Mouse (Mus musculus): ENCODE measurements at regions not wholly inside any gene's neighbourhood (a gene's known extent, or its start where the extent isn't known, plus 50 kb on each side); places are given as distances from the start of the nearest gene placed in this dataset.

- H3K27ac ChIP-seq (ENCODE audit: low read depth, low read length), result no peak overlapping the region
- no peaks in the 10 kb centered on the region for H3K36me3 ChIP-seq (ENCODE audit: control insufficient read depth, insufficient read depth, low read length)
- H3K4me2 ChIP-seq, result no peak overlapping the region
- H3K9me3 ChIP-seq (replicated peaks; ENCODE audit: control insufficient read depth, low read length), result no peaks in the 10 kb centered on the region
- 59% methylated on average over 8 of the region's 8 CpGs for WGBS (ENCODE audit: insufficient replicate concordance)
- no peaks in the 10 kb centered on the region for H3K27me3 ChIP-seq (ENCODE audit: control insufficient read depth, insufficient read depth, low read length)
- H3K9ac ChIP-seq (ENCODE audit: low read depth, low read length), result no peak overlapping the region
- H3K4me3 ChIP-seq (ENCODE audit: low read depth, low read length), result no peak overlapping the region
- no peaks in the 10 kb centered on the region for H3K4me1 ChIP-seq (ENCODE audit: control insufficient read depth, insufficient read depth, low read length)
- ATAC-seq (replicated peaks; ENCODE audit: insufficient number of reproducible peaks, low FRiP score, low TSS enrichment), result no peak
These were observed 161.7 kb downstream of the Fam43a start for GRCm38 (mm10) chr16:30761201-30761710.

- H3K27ac ChIP-seq (ENCODE audit: low read depth, low read length), result no peak overlapping the region
- no peak overlapping the region for H3K4me3 ChIP-seq (ENCODE audit: low read depth, low read length)
- no peaks in the 10 kb centered on the region for H3K4me1 ChIP-seq (ENCODE audit: control insufficient read depth, insufficient read depth, low read length)
- no peaks in the 10 kb centered on the region for H3K27me3 ChIP-seq (ENCODE audit: control insufficient read depth, insufficient read depth, low read length)
- no peak overlapping the region for H3K4me2 ChIP-seq
- no peaks in the 10 kb centered on the region for H3K9me3 ChIP-seq (replicated peaks; ENCODE audit: control insufficient read depth, low read length)
- 72% methylated on average over 14 of the region's 14 CpGs for WGBS (ENCODE audit: insufficient replicate concordance)
- H3K9ac ChIP-seq (ENCODE audit: low read depth, low read length), result no peak overlapping the region
- no peaks in the 10 kb centered on the region for H3K36me3 ChIP-seq (ENCODE audit: control insufficient read depth, insufficient read depth, low read length)
- no peak for ATAC-seq (replicated peaks; ENCODE audit: insufficient number of reproducible peaks, low FRiP score, low TSS enrichment)
These were observed 163.5 kb downstream of the Fam43a start for GRCm38 (mm10) chr16:30762898-30763595.

GRCm38 (mm10) chr16:30765591-30765990 is 166.1 kb downstream of the Fam43a start:
- no peaks in the 10 kb centered on the region for H3K36me3 ChIP-seq (ENCODE audit: control insufficient read depth, insufficient read depth, low read length)
- 71% methylated on average over 4 of the region's 4 CpGs for WGBS (ENCODE audit: insufficient replicate concordance)

GRCm38 (mm10) chr16:30769007-30769442 is 169.5 kb downstream of the Fam43a start:
- no peaks in the 10 kb centered on the region for H3K9me3 ChIP-seq (replicated peaks; ENCODE audit: control insufficient read depth, low read length)
- no peak overlapping the region for H3K4me3 ChIP-seq (ENCODE audit: low read depth, low read length)
- H3K36me3 ChIP-seq (ENCODE audit: control insufficient read depth, insufficient read depth, low read length), result no peaks in the 10 kb centered on the region
- peak overlapping the region; percentile 17; the same call in 1 of the 2 replicates for H3K4me2 ChIP-seq
- peak overlapping the region; percentile 1; the same call in 1 of the 2 replicates for H3K9ac ChIP-seq (ENCODE audit: low read depth, low read length)
- H3K4me1 ChIP-seq (ENCODE audit: control insufficient read depth, insufficient read depth, low read length), result peaks cover 10% of the 10 kb centered on the region
- WGBS (ENCODE audit: insufficient replicate concordance), result 5% methylated on average over 5 of the region's 5 CpGs
- no peak; the same call in 1 of the 2 replicates for ATAC-seq (replicated peaks; ENCODE audit: insufficient number of reproducible peaks, low FRiP score, low TSS enrichment)
- no peak overlapping the region for H3K27ac ChIP-seq (ENCODE audit: low read depth, low read length)
- no peaks in the 10 kb centered on the region for H3K27me3 ChIP-seq (ENCODE audit: control insufficient read depth, insufficient read depth, low read length)

More at GRCm38 (mm10) chr16:30765591-30765990, 166.1 kb downstream of the Fam43a start:
- H3K4me1 ChIP-seq (ENCODE audit: control insufficient read depth, insufficient read depth, low read length), result peaks cover 10% of the 10 kb centered on the region
- no peak overlapping the region for H3K9ac ChIP-seq (ENCODE audit: low read depth, low read length)
- H3K4me3 ChIP-seq (ENCODE audit: low read depth, low read length), result no peak overlapping the region
- H3K27me3 ChIP-seq (ENCODE audit: control insufficient read depth, insufficient read depth, low read length), result no peaks in the 10 kb centered on the region
- H3K4me2 ChIP-seq, result no peak overlapping the region
- H3K9me3 ChIP-seq (replicated peaks; ENCODE audit: control insufficient read depth, low read length), result no peaks in the 10 kb centered on the region
- ATAC-seq (replicated peaks; ENCODE audit: insufficient number of reproducible peaks, low FRiP score, low TSS enrichment), result no peak
- no peak overlapping the region for H3K27ac ChIP-seq (ENCODE audit: low read depth, low read length)

DNA sequence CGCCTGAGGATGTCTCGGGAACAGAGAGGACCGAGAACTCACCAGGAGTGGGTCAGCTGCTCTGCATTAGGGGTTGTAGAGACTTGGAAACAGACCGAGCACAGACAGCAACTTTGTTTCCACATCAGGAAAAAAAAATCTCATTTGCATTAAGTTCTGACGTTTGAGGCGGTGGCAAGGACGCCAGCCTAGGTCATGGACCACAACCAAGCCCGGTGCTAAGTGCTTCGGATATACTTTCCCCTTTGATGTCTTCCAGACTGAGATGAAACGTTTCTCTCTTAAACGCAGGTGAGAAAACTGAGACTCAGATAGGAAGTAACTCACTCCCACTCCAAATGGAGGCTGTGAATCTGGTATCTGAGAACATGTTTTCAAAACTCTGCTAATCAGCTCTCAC is 169.9 kb downstream of the Fam43a start:
- WGBS (ENCODE audit: insufficient replicate concordance), result 5% methylated on average over 11 of the region's 11 CpGs
- H3K4me1 ChIP-seq (ENCODE audit: control insufficient read depth, insufficient read depth, low read length), result peaks cover 10% of the 10 kb centered on the region
- ATAC-seq (replicated peaks; ENCODE audit: insufficient number of reproducible peaks, low FRiP score, low TSS enrichment), result no peak
- H3K9me3 ChIP-seq (replicated peaks; ENCODE audit: control insufficient read depth, low read length), result no peaks in the 10 kb centered on the region
- no peak overlapping the region for H3K4me3 ChIP-seq (ENCODE audit: low read depth, low read length)
- H3K36me3 ChIP-seq (ENCODE audit: control insufficient read depth, insufficient read depth, low read length), result no peaks in the 10 kb centered on the region
- H3K27me3 ChIP-seq (ENCODE audit: control insufficient read depth, insufficient read depth, low read length), result no peaks in the 10 kb centered on the region
- no peak overlapping the region for H3K27ac ChIP-seq (ENCODE audit: low read depth, low read length)
- H3K4me2 ChIP-seq, result peak overlapping the region; percentile 17; the same call in 1 of the 2 replicates
- H3K9ac ChIP-seq (ENCODE audit: low read depth, low read length), result peak overlapping the region; percentile 1; the same call in 1 of the 2 replicates

GRCm38 (mm10) chr16:30772802-30773201 is 173.3 kb downstream of the Fam43a start:
- no peak overlapping the region for H3K4me3 ChIP-seq (ENCODE audit: low read depth, low read length)
- ATAC-seq (replicated peaks; ENCODE audit: insufficient number of reproducible peaks, low FRiP score, low TSS enrichment), result no peak
- no peak overlapping the region for H3K9ac ChIP-seq (ENCODE audit: low read depth, low read length)
- H3K27me3 ChIP-seq (ENCODE audit: control insufficient read depth, insufficient read depth, low read length), result no peaks in the 10 kb centered on the region
- H3K36me3 ChIP-seq (ENCODE audit: control insufficient read depth, insufficient read depth, low read length), result no peaks in the 10 kb centered on the region
- no peak overlapping the region for H3K4me2 ChIP-seq
- no peak overlapping the region for H3K27ac ChIP-seq (ENCODE audit: low read depth, low read length)
- WGBS (ENCODE audit: insufficient replicate concordance), result 55% methylated on average over 3 of the region's 3 CpGs
- peaks cover 25% of the 10 kb centered on the region for H3K4me1 ChIP-seq (ENCODE audit: control insufficient read depth, insufficient read depth, low read length)
- no peaks in the 10 kb centered on the region for H3K9me3 ChIP-seq (replicated peaks; ENCODE audit: control insufficient read depth, low read length)

GRCm38 (mm10) chr16:30774951-30775661 is 175.6 kb downstream of the Fam43a start:
- Histone ChIP-seq H3K27me3 (ENCODE audit: control insufficient read depth, insufficient read depth, low read length) (no peaks in the 10 kb centered on the region), H3K9me3 (replicated peaks; ENCODE audit: control insufficient read depth, low read length) (no peaks in the 10 kb centered on the region), H3K4me2 (no peak overlapping the region), H3K36me3 (ENCODE audit: control insufficient read depth, insufficient read depth, low read length) (no peaks in the 10 kb centered on the region), H3K27ac (ENCODE audit: low read depth, low read length) (no peak overlapping the region), H3K9ac (ENCODE audit: low read depth, low read length) (no peak overlapping the region), H3K4me3 (ENCODE audit: low read depth, low read length) (no peak overlapping the region), H3K4me1 (ENCODE audit: control insufficient read depth, insufficient read depth, low read length) (peaks cover 15% of the 10 kb centered on the region)
- ATAC-seq (replicated peaks; ENCODE audit: insufficient number of reproducible peaks, low FRiP score, low TSS enrichment), result no peak
- 54% methylated on average over 14 of the region's 14 CpGs for WGBS (ENCODE audit: insufficient replicate concordance)

DNA sequence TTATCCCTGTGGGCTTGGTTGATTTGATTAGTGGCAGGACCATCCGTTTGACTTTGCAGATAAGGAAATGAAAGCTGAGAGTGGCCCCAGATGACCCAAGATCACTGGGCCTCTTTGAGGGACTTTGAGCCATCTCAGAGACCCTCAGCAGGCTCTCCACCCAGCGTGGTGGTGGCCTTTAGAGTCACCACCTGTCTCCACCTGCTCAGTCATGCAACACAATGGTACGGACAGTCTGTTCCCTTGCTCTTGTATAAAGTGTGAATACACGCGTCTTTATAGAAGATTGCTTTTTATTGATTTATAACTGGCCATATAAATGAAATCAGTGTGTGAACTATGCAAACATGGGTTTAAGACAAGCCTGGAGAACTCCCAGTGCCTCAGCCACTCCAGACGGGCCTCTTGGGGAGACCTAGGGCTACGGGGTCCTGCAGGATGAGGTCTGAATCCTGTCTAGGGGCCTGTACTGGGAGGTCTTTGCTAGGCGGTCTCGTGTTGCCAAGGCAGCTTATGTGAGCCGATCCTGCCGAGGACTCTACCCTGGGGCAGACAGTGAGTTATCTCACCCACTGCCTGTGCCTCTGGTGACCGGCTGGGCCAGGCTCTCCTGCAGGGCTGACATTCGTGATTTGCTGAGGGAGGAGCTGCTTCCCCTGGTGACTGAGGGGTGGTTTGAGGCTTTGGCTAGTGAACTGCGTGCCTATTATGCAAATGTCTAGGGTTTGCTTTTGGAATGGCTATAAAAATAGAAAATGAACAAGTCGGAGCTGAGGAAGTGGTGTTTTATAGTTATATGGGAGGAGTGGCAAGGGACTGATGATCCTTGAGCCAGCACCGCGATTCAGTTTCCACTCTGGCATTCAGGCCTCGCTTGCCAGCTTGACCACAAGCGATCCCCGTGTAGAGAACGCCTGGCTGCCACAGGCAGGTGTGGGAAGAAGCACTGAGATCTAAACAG is 176.5 kb downstream of the Fam43a start:
- peak overlapping the region; percentile 15; the same call in 1 of the 2 replicates for H3K27ac ChIP-seq (ENCODE audit: low read depth, low read length)
- no peak overlapping the region for H3K4me3 ChIP-seq (ENCODE audit: low read depth, low read length)
- no peaks in the 10 kb centered on the region for H3K27me3 ChIP-seq (ENCODE audit: control insufficient read depth, insufficient read depth, low read length)
- no peaks in the 10 kb centered on the region for H3K9me3 ChIP-seq (replicated peaks; ENCODE audit: control insufficient read depth, low read length)
- WGBS (ENCODE audit: insufficient replicate concordance), result 47% methylated on average over 21 of the region's 21 CpGs
- H3K4me1 ChIP-seq (ENCODE audit: control insufficient read depth, insufficient read depth, low read length), result peaks cover 15% of the 10 kb centered on the region
- H3K4me2 ChIP-seq, result no peak overlapping the region
- no peak; the same call in 1 of the 2 replicates for ATAC-seq (replicated peaks; ENCODE audit: insufficient number of reproducible peaks, low FRiP score, low TSS enrichment)
- peak overlapping the region; percentile 49; the same call in 1 of the 2 replicates for H3K9ac ChIP-seq (ENCODE audit: low read depth, low read length)
- H3K36me3 ChIP-seq (ENCODE audit: control insufficient read depth, insufficient read depth, low read length), result no peaks in the 10 kb centered on the region

Data from heart, embryonic 11.5 days (tissue).